Mouse (Mus musculus): ENCODE results near the gene Abcg2. TPM values are rescaled to one million over a fixed set of nuclear protein-coding genes. Genes with fewer than 3 reads are reported as not detected.

The Abcg2 gene
- total RNA-seq, 2 experiments from 2014 or later, result 14.6 to 19.1 TPM

Other genes starting within 250 kb of the Abcg2 start
- not detected for gene Vmn1r30, start 141.1 kb upstream of the Abcg2 start, total RNA-seq (2021)
- not detected for gene Vmn1r31, start 109.2 kb upstream of the Abcg2 start, total RNA-seq (2021)
- gene Herc3, start 246.9 kb downstream of the Abcg2 start, total RNA-seq (2021), result 10 to 100 TPM; 30.2 to 51.7 TPM